Mouse (Mus musculus) kidney, embryonic 16.5 days (tissue): ENCODE data around the gene Fat4. TPM values are rescaled to one million over a fixed set of nuclear protein-coding genes. Genes with fewer than 3 reads are reported as not detected.

Experiments
- ATAC-seq: fragments of 200-750 bp; cut with Nextera tagmentation; 2 replicates; pipeline ENCODE4 v1.8.0; 2017; ENCODE audit warnings: moderate TSS enrichment; ENCODE audit not compliant: low FRiP score, low TSS enrichment
- H3K27ac ChIP-seq: fragments of 300-500 bp; sonication (generic); 2 replicates; pipeline ENCODE4 v1.5.1; 2014; ENCODE audit warnings: low read length
- H3K27me3 ChIP-seq: fragments of 300-500 bp; sonication (generic); 2 replicates; pipeline ENCODE4 v1.6.1; 2014; ENCODE audit warnings: low read length, control low read depth, mixed read lengths; ENCODE audit not compliant: insufficient read depth
- H3K36me3 ChIP-seq: fragments of 300-500 bp; sonication (generic); 2 replicates; pipeline ENCODE4 v1.6.1; 2014; ENCODE audit warnings: low read length, control low read depth, mixed read lengths; ENCODE audit not compliant: insufficient read depth
- H3K4me1 ChIP-seq: fragments of 300-500 bp; sonication (generic); 2 replicates; pipeline ENCODE4 v1.6.1; 2014; ENCODE audit warnings: low read length, control low read depth, mixed read lengths; ENCODE audit not compliant: insufficient read depth
- H3K4me2 ChIP-seq: fragments of 300-500 bp; sonication (generic); replicated peaks from 2 replicates; pipeline ENCODE4 v1.6.1; 2014; ENCODE audit warnings: low read depth, low read length
- H3K4me3 ChIP-seq: fragments of 300-500 bp; sonication (generic); 2 replicates; pipeline ENCODE4 v1.5.1; 2014; ENCODE audit warnings: mild to moderate bottlenecking, low read length
- H3K9ac ChIP-seq: fragments of 300-500 bp; sonication (generic); replicated peaks from 2 replicates; pipeline ENCODE4 v1.6.1; 2014; ENCODE audit warnings: low read length
- H3K9me3 ChIP-seq: fragments of 300-500 bp; sonication (generic); 2 replicates; pipeline ENCODE4 v1.6.1; 2016; ENCODE audit warnings: low read length, control low read depth
- WGBS: fragments of 180-500 bp; shearing (Covaris S2); extraction: QIAGEN DNeasy Blood & Tissue Kit; methylation state at CpG from one replicate; pipeline ENCODE4 v1.1.7; 2014; 5-methylcytosine and 5-hydroxymethylcytosine counted together
- polyA plus RNA-seq: library from polyadenylated mRNA; unstranded; fragments of >200 nt; fragmentation: Nextera tagmentation; extraction: Ambion mirVana; gene quantifications from 2 replicates; pipeline ENCODE4 v1.2.1, GENCODE M21; 2015

The Fat4 gene
- polyA plus RNA-seq, 1 experiment from 2014 or later: 5.8 TPM

- ATAC-seq: no peak
- Histone ChIP-seq H3K36me3 (peaks cover 34% of the 10 kb centered on the region), H3K27me3 (no peaks in the 10 kb centered on the region), H3K4me3 (peak overlapping the region; percentile 49), H3K9ac (peak overlapping the region; percentile 48), H3K27ac (no peak overlapping the region), H3K9me3 (peaks cover 13% of the 10 kb centered on the region; the same call in 1 of the 2 replicates), H3K4me1 (peaks cover 46% of the 10 kb centered on the region), H3K4me2 (peak overlapping the region; percentile 60)
- WGBS: 15% methylated on average over 6 of the region's 6 CpGs
Measured at GRCm38 (mm10) chr3:38892791-38893224, 6.1 kb downstream of the Fat4 start.

GRCm38 (mm10) chr3:38900839-38901238 is 14.1 kb downstream of the Fat4 start:
- Histone ChIP-seq H3K9me3 (no peaks in the 10 kb centered on the region), H3K4me3 (no peak overlapping the region), H3K27ac (no peak overlapping the region), H3K36me3 (peaks cover 8% of the 10 kb centered on the region; the same call in 1 of the 2 replicates), H3K4me1 (peaks cover 12% of the 10 kb centered on the region; the same call in 1 of the 2 replicates), H3K27me3 (no peaks in the 10 kb centered on the region), H3K4me2 (no peak overlapping the region), H3K9ac (no peak overlapping the region)
- WGBS: 50% methylated on average over 1 of the region's 1 CpGs
- no peak for ATAC-seq

GRCm38 (mm10) chr3:38906832-38907231 is 20.1 kb downstream of the Fat4 start:
- no peaks in the 10 kb centered on the region for H3K27me3 ChIP-seq
- H3K36me3 ChIP-seq: peaks cover 4% of the 10 kb centered on the region; the same call in 1 of the 2 replicates
- WGBS: 73% methylated on average over 3 of the region's 3 CpGs
- no peak overlapping the region for H3K4me2 ChIP-seq
- no peak overlapping the region for H3K27ac ChIP-seq
- H3K9ac ChIP-seq: no peak overlapping the region
- no peak overlapping the region for H3K4me3 ChIP-seq
- peaks cover 20% of the 10 kb centered on the region for H3K4me1 ChIP-seq
- no peaks in the 10 kb centered on the region for H3K9me3 ChIP-seq
- no peak for ATAC-seq

GRCm38 (mm10) chr3:38907676-38908425 is 21.1 kb downstream of the Fat4 start:
- H3K27me3 ChIP-seq: no peaks in the 10 kb centered on the region
- no peak overlapping the region; the same call in 1 of the 2 replicates for H3K4me3 ChIP-seq
- no peak overlapping the region for H3K27ac ChIP-seq
- peaks cover 27% of the 10 kb centered on the region for H3K4me1 ChIP-seq
- H3K36me3 ChIP-seq: peaks cover 3% of the 10 kb centered on the region; the same call in 1 of the 2 replicates
- no peak overlapping the region for H3K4me2 ChIP-seq
- ATAC-seq: no peak
- H3K9me3 ChIP-seq: no peaks in the 10 kb centered on the region
- H3K9ac ChIP-seq: no peak overlapping the region
- 42% methylated on average over 14 of the region's 14 CpGs for WGBS

GRCm38 (mm10) chr3:38908426-38909111 is 21.8 kb downstream of the Fat4 start:
- no peak overlapping the region for H3K27ac ChIP-seq
- no peaks in the 10 kb centered on the region for H3K36me3 ChIP-seq
- H3K4me2 ChIP-seq: no peak overlapping the region
- ATAC-seq: no peak
- H3K9me3 ChIP-seq: no peaks in the 10 kb centered on the region
- no peak overlapping the region for H3K4me3 ChIP-seq
- WGBS: 73% methylated on average over 13 of the region's 13 CpGs
- H3K9ac ChIP-seq: no peak overlapping the region
- H3K27me3 ChIP-seq: no peaks in the 10 kb centered on the region
- H3K4me1 ChIP-seq: peaks cover 34% of the 10 kb centered on the region

- Histone ChIP-seq H3K4me2 (peak overlapping the region; percentile 7), H3K27me3 (no peaks in the 10 kb centered on the region), H3K9me3 (no peaks in the 10 kb centered on the region), H3K9ac (no peak overlapping the region), H3K4me1 (peaks cover 33% of the 10 kb centered on the region), H3K4me3 (0 out of 2 replicates have a peak overlapping the region, but pooled peaks have one; percentile 0), H3K36me3 (no peaks in the 10 kb centered on the region), H3K27ac (peak overlapping the region; percentile 25)
- 25% methylated on average over 5 of the region's 5 CpGs for WGBS
- peak; percentile 97 for ATAC-seq
Measured at GRCm38 (mm10) chr3:38912768-38913487, 26.2 kb downstream of the Fat4 start.

GRCm38 (mm10) chr3:38913488-38914105 is 26.9 kb downstream of the Fat4 start:
- no peak overlapping the region; the same call in 1 of the 2 replicates for H3K9ac ChIP-seq
- no peak for ATAC-seq
- peak overlapping the region; percentile 25 for H3K27ac ChIP-seq
- H3K27me3 ChIP-seq: no peaks in the 10 kb centered on the region
- no peaks in the 10 kb centered on the region for H3K9me3 ChIP-seq
- H3K36me3 ChIP-seq: no peaks in the 10 kb centered on the region
- peak overlapping the region; percentile 7 for H3K4me2 ChIP-seq
- H3K4me1 ChIP-seq: peaks cover 34% of the 10 kb centered on the region
- 20% methylated on average over 11 of the region's 11 CpGs for WGBS
- 0 out of 2 replicates have a peak overlapping the region, but pooled peaks have one; percentile 0 for H3K4me3 ChIP-seq

GRCm38 (mm10) chr3:38918926-38919325 is 32.2 kb downstream of the Fat4 start:
- Histone ChIP-seq H3K9ac (no peak overlapping the region), H3K4me2 (no peak overlapping the region), H3K27ac (peak overlapping the region; percentile 22), H3K36me3 (no peaks in the 10 kb centered on the region), H3K27me3 (no peaks in the 10 kb centered on the region), H3K9me3 (no peaks in the 10 kb centered on the region), H3K4me1 (peaks cover 38% of the 10 kb centered on the region), H3K4me3 (no peak overlapping the region)
- WGBS: 72% methylated on average over 2 of the region's 2 CpGs
- no peak for ATAC-seq

- Histone ChIP-seq H3K27ac (peak overlapping the region; percentile 51; the same call in 1 of the 2 replicates), H3K27me3 (no peaks in the 10 kb centered on the region), H3K4me1 (peaks cover 36% of the 10 kb centered on the region), H3K4me2 (no peak overlapping the region), H3K9me3 (no peaks in the 10 kb centered on the region), H3K9ac (no peak overlapping the region), H3K36me3 (no peaks in the 10 kb centered on the region), H3K4me3 (no peak overlapping the region)
- WGBS: 36% methylated on average over 2 of the region's 2 CpGs
- no peak for ATAC-seq
Measured at GRCm38 (mm10) chr3:38921031-38921430, 34.3 kb downstream of the Fat4 start.
